Mouse (Mus musculus): ENCODE measurements around the gene Mdga1. TPM values are rescaled to one million over a fixed set of nuclear protein-coding genes. Genes with fewer than 3 reads are reported as not detected.

Mdga1 gene
- polyA plus RNA-seq, 1 experiment from 2014 or later = 1.7 TPM

- no peak for DNase-seq (ENCODE audit: low spot score)
- Histone ChIP-seq H3K4me2 (ENCODE audit: low read length) (no peak overlapping the region), H3K4me1 (replicated peaks; ENCODE audit: control insufficient read depth, insufficient read depth, low read length) (peaks cover 13% of the 10 kb centered on the region; the same call in 1 of the 2 replicates), H3K9ac (ENCODE audit: low read length) (no peak overlapping the region), H3K36me3 (ENCODE audit: control insufficient read depth, insufficient read depth, low read length) (no peaks in the 10 kb centered on the region), H3K27me3 (replicated peaks; ENCODE audit: control insufficient read depth, insufficient read depth, low read length) (peaks cover 36% of the 10 kb centered on the region), H3K9me3 (ENCODE audit: control insufficient read depth, low read length) (no peaks in the 10 kb centered on the region), H3K27ac (ENCODE audit: low read depth) (no peak overlapping the region), H3K4me3 (ENCODE audit: low read depth, low read length) (no peak overlapping the region)
- WGBS = 52% methylated on average over 9 of the region's 9 CpGs
- ATAC-seq (replicated peaks; ENCODE audit: low FRiP score, low TSS enrichment, low read depth) = no peak
These were observed 86.5 kb downstream of the Mdga1 start for GRCm38 (mm10) chr17:29883351-29883750.

- ATAC-seq (replicated peaks; ENCODE audit: low FRiP score, low TSS enrichment, low read depth) (no peak), DNase-seq (ENCODE audit: low spot score) (peak; percentile 95)
- Histone ChIP-seq H3K9me3 (ENCODE audit: control insufficient read depth, low read length) (no peaks in the 10 kb centered on the region), H3K27ac (ENCODE audit: low read depth) (no peak overlapping the region), H3K4me1 (replicated peaks; ENCODE audit: control insufficient read depth, insufficient read depth, low read length) (peaks cover 13% of the 10 kb centered on the region; the same call in 1 of the 2 replicates), H3K36me3 (ENCODE audit: control insufficient read depth, insufficient read depth, low read length) (no peaks in the 10 kb centered on the region), H3K27me3 (replicated peaks; ENCODE audit: control insufficient read depth, insufficient read depth, low read length) (peaks cover 36% of the 10 kb centered on the region), H3K4me3 (ENCODE audit: low read depth, low read length) (no peak overlapping the region), H3K4me2 (ENCODE audit: low read length) (no peak overlapping the region), H3K9ac (ENCODE audit: low read length) (no peak overlapping the region)
- WGBS = 2% methylated on average over 5 of the region's 5 CpGs
These were observed 87.0 kb downstream of the Mdga1 start for GRCm38 (mm10) chr17:29882885-29883284.

DNA sequence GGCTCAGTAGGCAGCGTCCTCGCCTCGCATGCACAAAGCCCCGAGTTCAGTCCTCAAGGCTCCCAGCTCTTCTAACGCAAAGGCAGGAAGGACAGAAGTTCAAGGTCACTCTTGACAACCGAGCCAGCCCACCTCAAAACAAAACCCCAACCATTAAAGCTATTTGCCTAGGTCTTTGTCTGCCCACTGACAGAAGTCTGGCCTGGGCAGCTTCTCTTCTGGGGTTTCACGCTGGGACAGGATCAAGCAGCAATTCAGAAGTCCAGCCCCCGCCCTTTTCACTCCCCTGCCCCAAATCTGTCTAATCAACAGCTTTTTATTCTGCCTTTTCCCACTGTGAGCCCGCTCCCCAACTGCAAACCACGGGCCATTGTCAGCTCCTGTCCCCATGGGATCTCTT, 89.6 kb downstream of the Mdga1 start:
- 60% methylated on average over 10 of the region's 10 CpGs for WGBS
- H3K4me3 ChIP-seq (ENCODE audit: low read depth, low read length) = no peak overlapping the region
- no peak overlapping the region for H3K27ac ChIP-seq (ENCODE audit: low read depth)
- no peak overlapping the region for H3K4me2 ChIP-seq (ENCODE audit: low read length)
- H3K4me1 ChIP-seq (replicated peaks; ENCODE audit: control insufficient read depth, insufficient read depth, low read length) = no peaks in the 10 kb centered on the region
- DNase-seq (ENCODE audit: low spot score) (no peak), ATAC-seq (replicated peaks; ENCODE audit: low FRiP score, low TSS enrichment, low read depth) (no peak)
- H3K36me3 ChIP-seq (ENCODE audit: control insufficient read depth, insufficient read depth, low read length) = no peaks in the 10 kb centered on the region
- H3K27me3 ChIP-seq (replicated peaks; ENCODE audit: control insufficient read depth, insufficient read depth, low read length) = peaks cover 20% of the 10 kb centered on the region
- no peak overlapping the region for H3K9ac ChIP-seq (ENCODE audit: low read length)
- H3K9me3 ChIP-seq (ENCODE audit: control insufficient read depth, low read length) = no peaks in the 10 kb centered on the region

DNA sequence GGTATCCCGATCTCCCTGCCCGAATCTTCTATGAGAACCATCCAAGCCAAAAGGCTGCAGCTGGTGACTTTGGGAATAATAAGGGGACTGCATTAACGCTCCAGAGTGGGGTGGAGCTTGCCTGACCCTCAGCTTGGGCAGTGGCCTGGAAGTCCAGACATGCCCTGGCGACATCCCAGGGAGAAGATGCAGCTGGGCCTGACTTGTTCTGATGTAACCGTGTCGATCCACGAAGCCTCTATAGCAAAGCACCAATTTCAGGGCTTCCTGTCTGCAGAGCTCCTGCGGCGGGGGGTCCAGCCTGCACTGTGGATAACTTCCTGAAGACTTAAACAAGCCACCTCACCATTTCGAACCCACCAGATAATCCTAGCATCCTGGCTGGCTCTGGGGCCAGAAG, 90.9 kb downstream of the Mdga1 start:
- H3K4me3 ChIP-seq (ENCODE audit: low read depth, low read length) = no peak overlapping the region
- 78% methylated on average over 10 of the region's 10 CpGs for WGBS

GRCm38 (mm10) chr17:29874082-29874679, 95.7 kb downstream of the Mdga1 start:
- Histone ChIP-seq H3K9ac (ENCODE audit: low read length) (no peak overlapping the region), H3K4me3 (ENCODE audit: low read depth, low read length) (no peak overlapping the region), H3K4me1 (replicated peaks; ENCODE audit: control insufficient read depth, insufficient read depth, low read length) (no peaks in the 10 kb centered on the region; the same call in 1 of the 2 replicates), H3K27me3 (replicated peaks; ENCODE audit: control insufficient read depth, insufficient read depth, low read length) (no peaks in the 10 kb centered on the region), H3K36me3 (ENCODE audit: control insufficient read depth, insufficient read depth, low read length) (no peaks in the 10 kb centered on the region), H3K27ac (ENCODE audit: low read depth) (no peak overlapping the region), H3K9me3 (ENCODE audit: control insufficient read depth, low read length) (no peaks in the 10 kb centered on the region), H3K4me2 (ENCODE audit: low read length) (no peak overlapping the region)
- 0 out of 2 replicates have a peak, but pooled peaks have one; percentile 38 for ATAC-seq (replicated peaks; ENCODE audit: low FRiP score, low TSS enrichment, low read depth)
- 22% methylated on average over 19 of the region's 27 CpGs for WGBS
- no peak for DNase-seq (ENCODE audit: low spot score)

More for the DNA sequence above, 90.9 kb downstream of the Mdga1 start:
- Histone ChIP-seq H3K9me3 (ENCODE audit: control insufficient read depth, low read length) (no peaks in the 10 kb centered on the region), H3K27ac (ENCODE audit: low read depth) (no peak overlapping the region), H3K36me3 (ENCODE audit: control insufficient read depth, insufficient read depth, low read length) (no peaks in the 10 kb centered on the region), H3K4me2 (ENCODE audit: low read length) (no peak overlapping the region), H3K9ac (ENCODE audit: low read length) (no peak overlapping the region), H3K4me1 (replicated peaks; ENCODE audit: control insufficient read depth, insufficient read depth, low read length) (no peaks in the 10 kb centered on the region; the same call in 1 of the 2 replicates), H3K27me3 (replicated peaks; ENCODE audit: control insufficient read depth, insufficient read depth, low read length) (peaks cover 7% of the 10 kb centered on the region)
- DNase-seq (ENCODE audit: low spot score) (no peak), ATAC-seq (replicated peaks; ENCODE audit: low FRiP score, low TSS enrichment, low read depth) (no peak)

- no peak for DNase-seq (ENCODE audit: low spot score)
- H3K4me3 ChIP-seq (ENCODE audit: low read depth, low read length) = no peak overlapping the region
- WGBS = 81% methylated on average over 7 of the region's 7 CpGs
- no peaks in the 10 kb centered on the region; the same call in 1 of the 2 replicates for H3K4me1 ChIP-seq (replicated peaks; ENCODE audit: control insufficient read depth, insufficient read depth, low read length)
- no peak overlapping the region for H3K27ac ChIP-seq (ENCODE audit: low read depth)
- no peaks in the 10 kb centered on the region for H3K27me3 ChIP-seq (replicated peaks; ENCODE audit: control insufficient read depth, insufficient read depth, low read length)
- H3K9me3 ChIP-seq (ENCODE audit: control insufficient read depth, low read length) = no peaks in the 10 kb centered on the region
- H3K36me3 ChIP-seq (ENCODE audit: control insufficient read depth, insufficient read depth, low read length) = no peaks in the 10 kb centered on the region
- ATAC-seq (replicated peaks; ENCODE audit: low FRiP score, low TSS enrichment, low read depth) = no peak
- no peak overlapping the region for H3K4me2 ChIP-seq (ENCODE audit: low read length)
- H3K9ac ChIP-seq (ENCODE audit: low read length) = no peak overlapping the region
These were observed 96.3 kb downstream of the Mdga1 start for GRCm38 (mm10) chr17:29873580-29874015.

GRCm38 (mm10) chr17:29870316-29870715, 99.6 kb downstream of the Mdga1 start:
- H3K9me3 ChIP-seq (ENCODE audit: control insufficient read depth, low read length) = no peaks in the 10 kb centered on the region
- ATAC-seq (replicated peaks; ENCODE audit: low FRiP score, low TSS enrichment, low read depth) (no peak), DNase-seq (ENCODE audit: low spot score) (no peak)
- no peak overlapping the region for H3K9ac ChIP-seq (ENCODE audit: low read length)
- H3K36me3 ChIP-seq (ENCODE audit: control insufficient read depth, insufficient read depth, low read length) = no peaks in the 10 kb centered on the region
- no peak overlapping the region for H3K4me3 ChIP-seq (ENCODE audit: low read depth, low read length)
- H3K4me2 ChIP-seq (ENCODE audit: low read length) = no peak overlapping the region
- H3K4me1 ChIP-seq (replicated peaks; ENCODE audit: control insufficient read depth, insufficient read depth, low read length) = no peaks in the 10 kb centered on the region; the same call in 1 of the 2 replicates
- 68% methylated on average over 12 of the region's 12 CpGs for WGBS
- H3K27me3 ChIP-seq (replicated peaks; ENCODE audit: control insufficient read depth, insufficient read depth, low read length) = no peaks in the 10 kb centered on the region
- no peak overlapping the region for H3K27ac ChIP-seq (ENCODE audit: low read depth)

DNA sequence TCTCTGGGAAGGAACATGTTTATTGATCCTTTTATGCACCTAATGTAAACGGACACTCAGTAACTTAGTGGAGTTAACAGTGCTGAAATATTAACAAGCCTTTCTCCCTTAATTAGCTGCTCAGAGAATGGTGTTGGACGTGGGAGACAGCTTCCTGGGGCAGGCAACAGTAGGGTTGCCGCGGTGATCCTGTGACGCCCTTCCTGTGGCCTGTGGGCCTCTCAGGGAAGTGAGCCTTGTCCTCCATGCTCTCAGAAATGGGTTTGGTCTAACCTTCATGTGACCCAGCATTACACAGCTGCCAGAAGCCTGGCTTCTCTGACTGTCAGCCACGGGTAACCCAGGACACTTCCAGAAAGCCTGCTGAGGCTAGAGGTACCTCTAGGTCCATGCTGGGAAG, 104.0 kb downstream of the Mdga1 start:
- Histone ChIP-seq H3K4me2 (ENCODE audit: low read length) (no peak overlapping the region), H3K27me3 (replicated peaks; ENCODE audit: control insufficient read depth, insufficient read depth, low read length) (no peaks in the 10 kb centered on the region), H3K36me3 (ENCODE audit: control insufficient read depth, insufficient read depth, low read length) (no peaks in the 10 kb centered on the region), H3K9ac (ENCODE audit: low read length) (no peak overlapping the region), H3K9me3 (ENCODE audit: control insufficient read depth, low read length) (no peaks in the 10 kb centered on the region), H3K4me3 (ENCODE audit: low read depth, low read length) (no peak overlapping the region), H3K27ac (ENCODE audit: low read depth) (no peak overlapping the region), H3K4me1 (replicated peaks; ENCODE audit: control insufficient read depth, insufficient read depth, low read length) (no peaks in the 10 kb centered on the region; the same call in 1 of the 2 replicates)
- WGBS = 54% methylated on average over 6 of the region's 6 CpGs
- DNase-seq (ENCODE audit: low spot score) = no peak
- ATAC-seq (replicated peaks; ENCODE audit: low FRiP score, low TSS enrichment, low read depth) = no peak

DNA sequence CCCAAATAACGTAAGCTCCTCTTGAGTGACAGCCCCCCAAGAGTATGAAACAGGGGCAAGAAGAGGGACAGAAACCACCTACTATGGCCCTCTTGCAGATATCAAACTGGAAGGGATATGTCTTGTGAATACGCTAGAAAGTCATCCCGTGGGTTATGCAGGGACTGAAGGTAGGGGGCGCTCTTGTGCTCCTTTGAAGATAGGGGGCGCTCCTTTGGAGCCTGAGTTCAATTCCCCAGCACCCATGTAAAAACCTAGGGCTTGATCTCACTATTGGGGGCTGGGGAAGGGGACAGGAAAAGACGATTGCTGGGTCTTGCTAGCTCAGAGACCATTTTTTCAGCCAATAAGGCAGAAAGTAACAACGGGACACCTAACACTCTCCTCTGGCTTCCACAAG, 105.4 kb downstream of the Mdga1 start:
- no peak overlapping the region for H3K4me2 ChIP-seq (ENCODE audit: low read length)
- H3K4me3 ChIP-seq (ENCODE audit: low read depth, low read length) = no peak overlapping the region
- no peaks in the 10 kb centered on the region for H3K27me3 ChIP-seq (replicated peaks; ENCODE audit: control insufficient read depth, insufficient read depth, low read length)
- H3K9ac ChIP-seq (ENCODE audit: low read length) = no peak overlapping the region
- ATAC-seq (replicated peaks; ENCODE audit: low FRiP score, low TSS enrichment, low read depth) (no peak), DNase-seq (ENCODE audit: low spot score) (no peak)
- no peaks in the 10 kb centered on the region for H3K9me3 ChIP-seq (ENCODE audit: control insufficient read depth, low read length)
- H3K4me1 ChIP-seq (replicated peaks; ENCODE audit: control insufficient read depth, insufficient read depth, low read length) = no peaks in the 10 kb centered on the region
- H3K27ac ChIP-seq (ENCODE audit: low read depth) = no peak overlapping the region
- no peaks in the 10 kb centered on the region for H3K36me3 ChIP-seq (ENCODE audit: control insufficient read depth, insufficient read depth, low read length)
- 63% methylated on average over 7 of the region's 7 CpGs for WGBS

Data from intestine, embryonic 14.5 days (tissue).